Comparison of ENCODE assay signal across 8 mouse cellular contexts in genomic region chr9:114752863-114753484, GRCm38 (mm10). TPM values are rescaled to one million over a fixed set of nuclear protein-coding genes. Genes with fewer than 3 reads are reported as not detected.
DNase-seq lines count a peak whose midpoint lies in the region; ATAC-seq lines count a peak whose summit lies in the region.

No protein-coding gene starts in this region.

- H3K4me3 ChIP-seq in intestine, embryonic 14.5 days (ENCODE audit: low read depth, low read length): peak overlapping the region; percentile 51

- no peaks in the 10 kb centered on the region for H3K9me3 ChIP-seq in intestine, embryonic 14.5 days (ENCODE audit: control insufficient read depth, low read length)

- no peaks in the 10 kb centered on the region for H3K27me3 ChIP-seq in intestine, embryonic 14.5 days (replicated peaks; ENCODE audit: control insufficient read depth, insufficient read depth, low read length)

- peak overlapping the region; percentile 74 for H3K4me2 ChIP-seq in intestine, embryonic 14.5 days (ENCODE audit: low read length)

- 9% methylated on average over 36 of the region's 36 CpGs for WGBS in intestine, embryonic 14.5 days

- peak overlapping the region; percentile 51; the same call in 1 of the 2 replicates for H3K27ac ChIP-seq in intestine, embryonic 14.5 days (ENCODE audit: low read depth)

- H3K36me3 ChIP-seq in intestine, embryonic 14.5 days (ENCODE audit: control insufficient read depth, insufficient read depth, low read length): peaks cover 32% of the 10 kb centered on the region

- DNase-seq in adrenal gland, adult 18-20 months (ENCODE audit: low spot score in 2 of 2): peak; percentile 95 to 98
- DNase-seq in embryo, embryonic 10.5 days (ENCODE audit: low spot score): peak; percentile 89
- DNase-seq in gastrocnemius, postnatal 14 days: peak; percentile 93
- DNase-seq in intestine, embryonic 14.5 days (ENCODE audit: low spot score): peak; percentile 95
- DNase-seq in left cerebral cortex, postnatal 10 days (ENCODE audit: extremely low spot score in 1 of 2, low spot score in 2 of 2): peak; percentile 85 to 93
- DNase-seq in right cerebral cortex, postnatal 10 days (ENCODE audit: low spot score in 2 of 2): peak; percentile 91
- peak; percentile 95 for DNase-seq in urinary bladder, postnatal 14 days (ENCODE audit: low spot score)

- ATAC-seq in intestine, embryonic 14.5 days (replicated peaks; ENCODE audit: low FRiP score, low TSS enrichment, low read depth): peak; percentile 90
- peak; percentile 93 for ATAC-seq in megakaryocyte progenitor cell, adult 5-6 weeks (replicated peaks; ENCODE audit: poor library complexity)

- peak overlapping the region; percentile 53 for H3K9ac ChIP-seq in intestine, embryonic 14.5 days (ENCODE audit: low read length)

- intact Hi-C loops in gastrocnemius, postnatal 14 days (cut with DNase I; ENCODE audit: low total_unique reads): loop anchor here (5.0 kb wide), 1 partner anchor 39 kb away; no protein-coding TSS in a partner anchor
- intact Hi-C loops in left cerebral cortex, postnatal 10 days (cut with DNase I): no loop called here

- no peaks in the 10 kb centered on the region for H3K4me1 ChIP-seq in intestine, embryonic 14.5 days (replicated peaks; ENCODE audit: control insufficient read depth, insufficient read depth, low read length)

RNA-seq across cellular contexts. Expression of gene Cmtm6, which starts 22.1 kb away (rescaled TPM):
- 100 to 1,000 TPM in 1 of 2 experiments, 10 to 100 TPM in 1; 59.9 to 106 TPM for total RNA-seq in adrenal gland, adult 18-20 months (2021)
- 10 to 100 TPM; 11.2 to 14.2 TPM for total RNA-seq in gastrocnemius, postnatal 14 days (2021)
- 61.4 and 61.5 TPM in 2 replicates for polyA plus RNA-seq in intestine, embryonic 14.5 days (2014; fragmentation: Nextera tagmentation; extraction: Ambion mirVana)
- total RNA-seq in left cerebral cortex, postnatal 10 days (2021): 10 to 100 TPM; 24.5 to 25.5 TPM
- total RNA-seq in megakaryocyte progenitor cell, adult 5-6 weeks (2015): 29.1 and 31.1 TPM in 2 replicates
- total RNA-seq in megakaryocyte progenitor cell, adult 5-6 weeks (2017): 43.1 and 46.2 TPM in 2 replicates

RNA-seq across cellular contexts. Expression of gene Cmtm7, which starts 28.7 kb away (rescaled TPM):
- total RNA-seq in adrenal gland, adult 18-20 months (2021): 10 to 100 TPM; 18.3 to 34.4 TPM
- 10 to 100 TPM in 1 of 2 experiments, 1 to 10 TPM in 1; 7.3 to 10.6 TPM for total RNA-seq in gastrocnemius, postnatal 14 days (2021)
- 96.5 and 101 TPM in 2 replicates for polyA plus RNA-seq in intestine, embryonic 14.5 days (2014; fragmentation: Nextera tagmentation; extraction: Ambion mirVana)
- 1 to 10 TPM; 4.1 to 5.3 TPM for total RNA-seq in left cerebral cortex, postnatal 10 days (2021)
- total RNA-seq in megakaryocyte progenitor cell, adult 5-6 weeks (2015): 499 and 542 TPM in 2 replicates
- total RNA-seq in megakaryocyte progenitor cell, adult 5-6 weeks (2017): 712 and 803 TPM in 2 replicates

Comparison
In these comparisons a context has a peak if more than half of its experiments do, and no peak if none do; other contexts are left out.
1. Peak in every context shown above with its lines: DNase-seq, ATAC-seq, H3K4me3 ChIP-seq and H3K27ac ChIP-seq.
2. RNA of gene Cmtm7, which starts 28.7 kb away (total RNA-seq): 499 to 803 TPM in megakaryocyte progenitor cell, adult 5-6 weeks; 18.3 to 34.4 TPM in adrenal gland, adult 18-20 months, 7.3 to 10.6 TPM in gastrocnemius, postnatal 14 days and 4.1 to 5.3 TPM in left cerebral cortex, postnatal 10 days; every median in the first group is over 10 times any median in the second.